Mouse (Mus musculus): ENCODE data around the gene Hoxa7. TPM values are rescaled to one million over a fixed set of nuclear protein-coding genes. Genes with fewer than 3 reads are reported as not detected.

The Hoxa7 gene
- polyA plus RNA-seq, 1 experiment from 2014 or later = 13.9 TPM

- Histone ChIP-seq H3K4me1 (ENCODE audit: control insufficient read depth, insufficient read depth, low read length) (0 out of 2 replicates have a peak, but pooled peaks cover 4% of the 10 kb centered on the region), H3K36me3 (ENCODE audit: control insufficient read depth, insufficient read depth, low read length) (no peaks in the 10 kb centered on the region), H3K4me2 (replicated peaks; ENCODE audit: low read depth, low read length) (peak overlapping the region; percentile 35; the same call in 1 of the 2 replicates), H3K27ac (ENCODE audit: low read length) (no peak overlapping the region), H3K9ac (replicated peaks; ENCODE audit: low read depth, low read length) (no peak overlapping the region), H3K4me3 (ENCODE audit: low read depth, low read length) (no peak overlapping the region), H3K9me3 (ENCODE audit: control insufficient read depth, low read depth, low read length) (no peaks in the 10 kb centered on the region), H3K27me3 (ENCODE audit: control insufficient read depth, insufficient read depth, low read length) (peaks cover 51% of the 10 kb centered on the region)
- WGBS = 21% methylated on average over 5 of the region's 5 CpGs
- ATAC-seq (ENCODE audit: insufficient number of reproducible peaks, insufficient read depth, low FRiP score, low read depth) = no peak
These were observed 7.4 kb downstream of the Hoxa7 start for GRCm38 (mm10) chr6:52214271-52214670.

DNA sequence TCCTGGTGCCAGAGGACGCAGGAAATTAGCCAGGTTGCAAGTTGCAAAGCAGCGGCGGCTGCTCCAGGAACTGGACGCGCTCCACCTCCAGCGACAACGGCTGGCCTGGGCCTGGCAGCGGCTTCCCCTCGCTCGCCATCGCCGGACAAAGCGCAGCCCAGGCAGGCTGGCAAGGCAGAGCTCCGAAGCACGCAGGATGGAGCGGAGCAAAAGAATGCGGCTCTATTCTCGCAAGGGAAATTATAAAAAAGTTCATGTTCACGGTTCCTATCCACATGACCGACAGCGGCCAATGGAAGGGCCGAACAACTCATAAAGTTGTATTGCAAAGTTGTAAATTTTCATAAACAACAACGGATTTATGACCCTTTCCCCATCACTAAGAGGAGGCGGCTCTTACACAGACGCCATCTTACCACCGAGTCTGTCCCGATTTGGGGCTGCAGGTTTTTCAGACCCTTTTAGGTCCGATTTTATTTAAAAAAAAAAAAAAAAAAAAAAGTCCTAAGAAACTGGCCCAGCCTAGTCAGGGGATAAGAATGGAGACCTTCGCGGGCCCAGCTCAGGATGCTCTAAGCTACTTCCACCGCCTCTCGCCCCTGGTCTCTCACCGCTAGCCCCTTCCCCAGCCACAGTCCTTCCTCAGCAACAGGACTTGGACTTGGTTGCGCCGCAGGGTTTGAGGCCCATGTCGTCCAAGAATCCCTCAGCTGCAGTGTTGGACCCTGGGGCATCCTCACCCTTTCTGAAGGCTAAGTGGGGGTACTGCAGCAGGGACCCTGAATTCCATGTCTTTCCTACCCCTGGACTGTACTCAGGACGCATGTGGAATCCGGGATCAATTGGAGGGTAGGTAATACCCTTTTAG lies 8.3 kb downstream of the Hoxa7 start, which contains the start of the genes Hoxa3 and Gm28308:
Gene Hoxa3 (minus strand): TSS at position 218 of the 868 bp plus-strand sequence.
Gene Gm28308 (minus strand): TSS at position 221 of the 868 bp plus-strand sequence.
- H3K4me3 ChIP-seq (ENCODE audit: low read depth, low read length) = peak within 1 kb of the TSS; percentile 47
- 4% methylated on average over 38 of the region's 38 CpGs for WGBS
- 0 out of 2 replicates have a peak, but pooled peaks cover 4% of the 10 kb centered on the region for H3K4me1 ChIP-seq (ENCODE audit: control insufficient read depth, insufficient read depth, low read length)
- H3K9ac ChIP-seq (replicated peaks; ENCODE audit: low read depth, low read length) = peak within 1 kb of the TSS; percentile 62
- ATAC-seq (ENCODE audit: insufficient number of reproducible peaks, insufficient read depth, low FRiP score, low read depth) = 0 out of 2 replicates have a peak, but pooled peaks have one; percentile 29
- H3K27ac ChIP-seq (ENCODE audit: low read length) = peak within 1 kb of the TSS; percentile 84
- no peaks in the 10 kb centered on the region for H3K9me3 ChIP-seq (ENCODE audit: control insufficient read depth, low read depth, low read length)
- H3K27me3 ChIP-seq (ENCODE audit: control insufficient read depth, insufficient read depth, low read length) = peaks cover 42% of the 10 kb centered on the region
- H3K4me2 ChIP-seq (replicated peaks; ENCODE audit: low read depth, low read length) = peak within 1 kb of the TSS; percentile 78
- no peaks in the 10 kb centered on the region for H3K36me3 ChIP-seq (ENCODE audit: control insufficient read depth, insufficient read depth, low read length)

GRCm38 (mm10) chr6:52212556-52213118 lies 9.0 kb downstream of the Hoxa7 start:
- 3% methylated on average over 22 of the region's 22 CpGs for WGBS
- H3K9me3 ChIP-seq (ENCODE audit: control insufficient read depth, low read depth, low read length) = no peaks in the 10 kb centered on the region
- H3K36me3 ChIP-seq (ENCODE audit: control insufficient read depth, insufficient read depth, low read length) = no peaks in the 10 kb centered on the region
- peak overlapping the region; percentile 47 for H3K4me3 ChIP-seq (ENCODE audit: low read depth, low read length)
- H3K4me2 ChIP-seq (replicated peaks; ENCODE audit: low read depth, low read length) = peak overlapping the region; percentile 78
- H3K9ac ChIP-seq (replicated peaks; ENCODE audit: low read depth, low read length) = peak overlapping the region; percentile 62
- peak overlapping the region; percentile 84 for H3K27ac ChIP-seq (ENCODE audit: low read length)
- H3K4me1 ChIP-seq (ENCODE audit: control insufficient read depth, insufficient read depth, low read length) = 0 out of 2 replicates have a peak, but pooled peaks cover 2% of the 10 kb centered on the region
- H3K27me3 ChIP-seq (ENCODE audit: control insufficient read depth, insufficient read depth, low read length) = peaks cover 36% of the 10 kb centered on the region
- ATAC-seq (ENCODE audit: insufficient number of reproducible peaks, insufficient read depth, low FRiP score, low read depth) = no peak

DNA sequence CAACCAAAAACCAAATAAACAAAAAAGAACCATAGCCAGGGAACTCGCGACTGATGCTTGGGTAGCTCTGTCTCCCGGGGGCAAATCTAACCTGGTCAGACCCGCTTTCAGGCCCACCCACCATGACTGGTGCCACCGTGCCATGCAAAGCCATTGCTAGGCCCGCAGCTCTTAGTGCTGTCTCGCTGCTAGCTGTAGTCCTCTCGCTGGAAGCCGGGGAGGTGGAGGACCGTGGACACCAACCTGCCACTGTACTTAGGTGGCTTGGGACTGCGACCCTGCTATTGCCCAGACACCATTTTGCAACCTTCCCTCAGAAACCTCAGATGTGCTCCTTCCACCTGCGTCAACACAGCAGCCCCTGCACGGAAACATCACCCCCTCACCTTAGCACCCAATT lies 9.7 kb downstream of the Hoxa7 start:
- H3K4me1 ChIP-seq (ENCODE audit: control insufficient read depth, insufficient read depth, low read length) = no peaks in the 10 kb centered on the region
- H3K9ac ChIP-seq (replicated peaks; ENCODE audit: low read depth, low read length) = peak overlapping the region; percentile 62
- 5% methylated on average over 13 of the region's 13 CpGs for WGBS
- H3K27me3 ChIP-seq (ENCODE audit: control insufficient read depth, insufficient read depth, low read length) = peaks cover 36% of the 10 kb centered on the region
- H3K4me2 ChIP-seq (replicated peaks; ENCODE audit: low read depth, low read length) = peak overlapping the region; percentile 78
- no peak for ATAC-seq (ENCODE audit: insufficient number of reproducible peaks, insufficient read depth, low FRiP score, low read depth)
- no peaks in the 10 kb centered on the region for H3K36me3 ChIP-seq (ENCODE audit: control insufficient read depth, insufficient read depth, low read length)
- H3K4me3 ChIP-seq (ENCODE audit: low read depth, low read length) = peak overlapping the region; percentile 47
- H3K27ac ChIP-seq (ENCODE audit: low read length) = peak overlapping the region; percentile 84; the same call in 1 of the 2 replicates
- no peaks in the 10 kb centered on the region for H3K9me3 ChIP-seq (ENCODE audit: control insufficient read depth, low read depth, low read length)

- Histone ChIP-seq H3K36me3 (ENCODE audit: control insufficient read depth, insufficient read depth, low read length) (no peaks in the 10 kb centered on the region), H3K27ac (ENCODE audit: low read length) (peak overlapping the region; percentile 84; the same call in 1 of the 2 replicates), H3K9ac (replicated peaks; ENCODE audit: low read depth, low read length) (peak overlapping the region; percentile 62), H3K4me2 (replicated peaks; ENCODE audit: low read depth, low read length) (peak overlapping the region; percentile 78), H3K9me3 (ENCODE audit: control insufficient read depth, low read depth, low read length) (no peaks in the 10 kb centered on the region), H3K27me3 (ENCODE audit: control insufficient read depth, insufficient read depth, low read length) (peaks cover 36% of the 10 kb centered on the region), H3K4me3 (ENCODE audit: low read depth, low read length) (peak overlapping the region; percentile 47), H3K4me1 (ENCODE audit: control insufficient read depth, insufficient read depth, low read length) (no peaks in the 10 kb centered on the region)
- peak; percentile 19; the same call in 1 of the 2 replicates for ATAC-seq (ENCODE audit: insufficient number of reproducible peaks, insufficient read depth, low FRiP score, low read depth)
- WGBS = 2% methylated on average over 37 of the region's 37 CpGs
These were observed 10.3 kb downstream of the Hoxa7 start for GRCm38 (mm10) chr6:52211170-52211935.

DNA sequence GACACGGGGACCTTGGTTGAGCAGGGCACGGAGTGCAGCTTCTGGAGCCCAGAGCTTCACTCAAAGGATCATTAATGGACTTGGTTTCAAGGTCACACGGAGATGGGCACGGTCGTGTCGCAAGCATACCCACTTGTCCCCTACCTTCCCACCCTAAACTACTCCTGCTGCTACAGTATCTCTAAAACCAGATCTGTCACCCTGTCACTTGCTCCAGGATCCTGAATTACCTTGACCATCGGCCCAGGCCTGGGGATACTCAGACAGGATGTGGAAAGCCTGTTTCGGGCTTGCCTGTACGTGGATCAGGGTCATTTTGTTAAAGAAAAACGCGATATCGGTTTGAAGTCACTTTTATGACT lies 12.0 kb downstream of the Hoxa7 start:
- Histone ChIP-seq H3K36me3 (ENCODE audit: control insufficient read depth, insufficient read depth, low read length) (no peaks in the 10 kb centered on the region), H3K27ac (ENCODE audit: low read length) (peak overlapping the region; percentile 71; the same call in 1 of the 2 replicates), H3K4me3 (ENCODE audit: low read depth, low read length) (peak overlapping the region; percentile 47), H3K4me1 (ENCODE audit: control insufficient read depth, insufficient read depth, low read length) (peaks cover 3% of the 10 kb centered on the region; the same call in 1 of the 2 replicates), H3K4me2 (replicated peaks; ENCODE audit: low read depth, low read length) (peak overlapping the region; percentile 78), H3K9me3 (ENCODE audit: control insufficient read depth, low read depth, low read length) (no peaks in the 10 kb centered on the region), H3K27me3 (ENCODE audit: control insufficient read depth, insufficient read depth, low read length) (peaks cover 24% of the 10 kb centered on the region), H3K9ac (replicated peaks; ENCODE audit: low read depth, low read length) (peak overlapping the region; percentile 18)
- ATAC-seq (ENCODE audit: insufficient number of reproducible peaks, insufficient read depth, low FRiP score, low read depth) = no peak
- WGBS = 23% methylated on average over 12 of the region's 12 CpGs

DNA sequence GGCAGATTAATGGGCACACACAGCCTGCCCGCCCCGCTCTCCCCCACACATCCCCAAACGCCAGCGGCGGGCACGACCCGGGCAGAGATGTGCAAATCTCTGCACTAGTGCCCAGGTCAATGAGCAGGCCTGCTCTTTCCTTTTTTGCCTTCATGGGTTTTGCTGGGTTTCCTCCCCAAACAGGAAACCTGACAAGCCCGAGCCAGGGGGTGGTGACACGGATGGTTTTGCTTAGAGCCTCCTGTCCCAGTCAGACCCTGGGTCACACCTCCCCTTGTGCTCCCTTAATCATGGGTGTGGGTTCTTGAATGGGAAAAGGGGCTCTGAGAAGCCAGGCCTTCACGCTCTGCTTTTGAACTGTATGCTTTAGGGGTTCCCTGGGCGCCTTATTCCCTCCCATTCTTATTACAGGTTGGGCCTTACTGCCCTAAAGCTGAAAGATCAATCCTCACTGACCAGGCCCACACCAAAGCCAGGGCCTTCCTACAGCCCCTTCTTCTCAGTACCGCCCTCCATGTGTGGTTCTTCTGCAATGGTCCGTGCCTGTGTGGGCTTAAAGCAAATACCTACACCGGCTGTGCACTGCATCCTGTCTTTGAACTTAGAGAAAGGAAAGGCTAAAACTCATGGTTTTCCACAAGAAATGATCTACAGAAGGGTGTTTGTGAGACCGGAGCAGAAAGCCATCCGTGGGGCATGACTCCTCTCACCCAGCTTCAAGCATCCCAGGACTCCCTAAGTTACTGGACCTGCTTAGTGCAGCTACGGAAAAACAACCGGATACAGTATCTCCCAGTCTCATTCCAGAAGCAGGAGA lies 12.6 kb downstream of the Hoxa7 start:
- H3K9ac ChIP-seq (replicated peaks; ENCODE audit: low read depth, low read length) = peak overlapping the region; percentile 18
- peak overlapping the region; percentile 47 for H3K4me3 ChIP-seq (ENCODE audit: low read depth, low read length)
- H3K27ac ChIP-seq (ENCODE audit: low read length) = peak overlapping the region; percentile 71; the same call in 1 of the 2 replicates
- no peaks in the 10 kb centered on the region for H3K36me3 ChIP-seq (ENCODE audit: control insufficient read depth, insufficient read depth, low read length)
- H3K4me2 ChIP-seq (replicated peaks; ENCODE audit: low read depth, low read length) = peak overlapping the region; percentile 78
- H3K4me1 ChIP-seq (ENCODE audit: control insufficient read depth, insufficient read depth, low read length) = peaks cover 3% of the 10 kb centered on the region; the same call in 1 of the 2 replicates
- H3K9me3 ChIP-seq (ENCODE audit: control insufficient read depth, low read depth, low read length) = no peaks in the 10 kb centered on the region
- H3K27me3 ChIP-seq (ENCODE audit: control insufficient read depth, insufficient read depth, low read length) = peaks cover 20% of the 10 kb centered on the region
- 13% methylated on average over 18 of the region's 18 CpGs for whole genome bisulfite sequencing
- no peak for ATAC-seq (ENCODE audit: insufficient number of reproducible peaks, insufficient read depth, low FRiP score, low read depth)

Data from stomach, embryonic 14.5 days (tissue).